Mouse (Mus musculus) G1E (cell line): ENCODE data around the gene Crybg1.

Experiments
- CTCF ChIP-seq: IDR thresholded peaks from 2 replicates; pipeline ENCODE4 v1.5.1; 2012; ENCODE audit warnings: low read depth, low read length, inconsistent platforms, mixed read lengths
- TAL1 ChIP-seq: conservative IDR thresholded peaks from 2 replicates; pipeline ENCODE4 v1.6.1; 2012; ENCODE audit warnings: low read depth, low read length, inconsistent platforms, mixed read lengths

DNA sequence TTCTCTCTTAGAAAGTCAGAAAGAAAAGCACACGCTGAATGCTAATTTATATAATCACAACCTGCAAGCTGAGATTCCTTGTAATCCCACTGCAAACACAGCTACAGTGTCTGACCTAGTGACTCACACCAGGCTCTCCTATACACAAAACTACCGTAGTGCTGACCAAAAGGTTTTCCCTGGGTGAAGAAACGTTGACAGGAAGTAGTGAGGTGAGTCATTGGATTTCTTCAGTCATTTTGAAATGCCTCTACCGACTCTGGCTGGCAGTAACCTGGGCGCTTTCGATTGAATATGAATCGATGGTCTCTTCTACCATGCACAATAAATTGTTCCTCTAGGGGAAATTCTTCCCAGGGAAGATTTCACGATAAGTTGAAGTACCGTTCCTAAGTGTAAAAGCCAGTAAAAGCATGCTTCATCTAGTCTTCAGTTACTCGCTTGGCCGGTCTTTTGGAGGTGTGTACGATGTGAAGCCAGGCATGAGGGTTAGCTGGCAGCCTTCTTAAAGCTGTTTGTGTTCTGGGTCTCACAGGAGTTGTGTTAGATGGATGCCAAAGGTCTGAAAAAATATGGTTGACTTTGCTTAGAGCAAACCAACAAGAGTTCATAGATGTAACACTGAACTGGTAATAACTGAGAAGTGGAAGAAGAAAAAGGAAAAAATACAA lies 36.5 kb downstream of the Crybg1 start:
- no peak for TF ChIP-seq CTCF
- no peak for TF ChIP-seq TAL1
